Mouse (Mus musculus): Measurements from ENCODE around the gene Mtx1. TPM values are rescaled to one million over a fixed set of nuclear protein-coding genes. Genes with fewer than 3 reads are reported as not detected.

Gene Mtx1
- polyA plus RNA-seq (2015; fragmentation: Nextera tagmentation; extraction: Ambion mirVana) = 180 and 183 TPM in 2 replicates

DNA sequence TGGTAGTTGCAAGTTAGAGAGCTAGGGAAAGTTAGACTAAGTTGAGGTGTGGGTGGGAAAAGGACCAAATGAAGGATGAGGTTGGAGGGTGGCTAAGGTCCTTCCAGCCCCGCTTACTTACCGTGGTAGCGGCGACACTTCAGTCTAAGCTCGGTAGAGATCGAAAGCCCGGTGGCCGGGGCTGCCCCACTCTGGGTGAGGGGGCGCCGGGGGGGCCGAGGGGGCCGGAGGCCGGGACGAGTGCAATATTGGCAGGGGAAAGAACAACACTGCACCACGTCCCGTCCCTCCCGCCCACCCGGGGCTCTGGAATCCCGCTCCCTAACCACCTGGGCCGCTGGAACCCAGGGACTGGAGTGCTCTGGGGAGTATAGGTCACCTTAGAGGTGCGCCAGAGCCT is at the start of gene Mtx1:
Gene Mtx1, minus strand, starts transcription at position 189 of the 400 bp plus-strand sequence.
- peak within 1 kb of the TSS; percentile 89 for H3K27ac ChIP-seq (ENCODE audit: low read length)
- H3K4me2 ChIP-seq (ENCODE audit: low read length) = peak within 1 kb of the TSS; percentile 71
- H3K4me1 ChIP-seq (replicated peaks; ENCODE audit: control insufficient read depth, insufficient read depth, low read length) = peaks cover 55% of the 10 kb centered on the region
- no peak; the same call in 1 of the 2 replicates for ATAC-seq
- no peaks in the 10 kb centered on the region for H3K9me3 ChIP-seq (ENCODE audit: control insufficient read depth, low read length)
- WGBS = under 1% methylated on average over 21 of the region's 21 CpGs
- no peaks in the 10 kb centered on the region for H3K27me3 ChIP-seq (replicated peaks; ENCODE audit: control insufficient read depth, insufficient read depth, low read length)
- peak within 1 kb of the TSS; percentile 58 for H3K9ac ChIP-seq (replicated peaks; ENCODE audit: low read depth, low read length)
- peak within 1 kb of the TSS; percentile 48 for H3K4me3 ChIP-seq (replicated peaks; ENCODE audit: low read length)
- no peaks in the 10 kb centered on the region for H3K36me3 ChIP-seq (ENCODE audit: control insufficient read depth, insufficient read depth)

DNA sequence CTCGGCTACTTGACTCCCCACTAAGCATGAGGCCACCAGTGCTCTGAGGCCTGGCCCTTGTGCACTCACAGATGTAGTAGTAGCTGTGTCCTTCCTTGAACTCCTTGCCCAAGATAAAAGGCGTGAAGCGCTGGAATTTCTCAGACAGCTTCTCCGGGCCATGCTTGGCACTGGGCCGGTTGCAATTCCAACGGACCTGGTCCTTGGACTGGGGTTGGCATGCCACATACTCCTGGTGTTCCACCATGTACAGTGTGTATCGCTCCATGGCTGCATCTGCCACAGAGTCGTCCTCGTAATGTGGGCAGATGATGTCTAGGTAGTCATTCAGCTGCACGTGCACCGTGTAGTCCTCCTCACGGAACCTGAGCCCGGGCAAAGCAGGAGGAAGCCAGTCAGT is 49.2 kb upstream of the Mtx1 start:
- no peak overlapping the region for H3K4me2 ChIP-seq (ENCODE audit: low read length)
- WGBS = 94% methylated on average over 13 of the region's 13 CpGs
- ATAC-seq = no peak
- no peak overlapping the region for H3K27ac ChIP-seq (ENCODE audit: low read length)
- no peaks in the 10 kb centered on the region for H3K9me3 ChIP-seq (ENCODE audit: control insufficient read depth, low read length)
- H3K9ac ChIP-seq (replicated peaks; ENCODE audit: low read depth, low read length) = no peak overlapping the region
- no peak overlapping the region for H3K4me3 ChIP-seq (replicated peaks; ENCODE audit: low read length)
- no peaks in the 10 kb centered on the region for H3K36me3 ChIP-seq (ENCODE audit: control insufficient read depth, insufficient read depth)
- H3K27me3 ChIP-seq (replicated peaks; ENCODE audit: control insufficient read depth, insufficient read depth, low read length) = no peaks in the 10 kb centered on the region; the same call in 1 of the 2 replicates
- H3K4me1 ChIP-seq (replicated peaks; ENCODE audit: control insufficient read depth, insufficient read depth, low read length) = peaks cover 26% of the 10 kb centered on the region

DNA sequence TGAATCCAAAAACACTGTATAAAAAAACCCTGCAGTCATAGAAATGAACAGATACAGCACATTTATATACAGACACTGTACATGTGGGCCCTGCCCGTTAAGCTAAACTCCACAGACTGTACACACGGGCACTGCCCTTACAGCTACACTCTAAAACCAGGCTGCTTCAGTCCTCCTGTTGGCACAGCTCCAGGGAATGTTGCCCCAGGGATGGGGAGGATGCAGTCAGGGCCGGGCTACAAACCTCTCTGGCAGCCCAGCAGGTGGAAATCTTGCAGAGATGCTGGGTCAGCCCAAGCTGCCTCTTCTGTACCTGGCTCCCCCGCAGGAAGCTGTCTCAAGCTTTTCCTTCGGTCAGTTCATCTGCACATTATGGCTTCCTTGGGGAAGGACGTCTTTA is 44.9 kb upstream of the Mtx1 start:
- H3K4me3 ChIP-seq (replicated peaks; ENCODE audit: low read length) = no peak overlapping the region
- no peaks in the 10 kb centered on the region for H3K27me3 ChIP-seq (replicated peaks; ENCODE audit: control insufficient read depth, insufficient read depth, low read length)
- no peak overlapping the region for H3K9ac ChIP-seq (replicated peaks; ENCODE audit: low read depth, low read length)
- ATAC-seq = no peak
- WGBS = 45% methylated on average over 6 of the region's 6 CpGs
- no peaks in the 10 kb centered on the region for H3K36me3 ChIP-seq (ENCODE audit: control insufficient read depth, insufficient read depth)
- H3K4me2 ChIP-seq (ENCODE audit: low read length) = no peak overlapping the region
- H3K27ac ChIP-seq (ENCODE audit: low read length) = no peak overlapping the region
- peaks cover 23% of the 10 kb centered on the region for H3K4me1 ChIP-seq (replicated peaks; ENCODE audit: control insufficient read depth, insufficient read depth, low read length)
- no peaks in the 10 kb centered on the region for H3K9me3 ChIP-seq (ENCODE audit: control insufficient read depth, low read length)

DNA sequence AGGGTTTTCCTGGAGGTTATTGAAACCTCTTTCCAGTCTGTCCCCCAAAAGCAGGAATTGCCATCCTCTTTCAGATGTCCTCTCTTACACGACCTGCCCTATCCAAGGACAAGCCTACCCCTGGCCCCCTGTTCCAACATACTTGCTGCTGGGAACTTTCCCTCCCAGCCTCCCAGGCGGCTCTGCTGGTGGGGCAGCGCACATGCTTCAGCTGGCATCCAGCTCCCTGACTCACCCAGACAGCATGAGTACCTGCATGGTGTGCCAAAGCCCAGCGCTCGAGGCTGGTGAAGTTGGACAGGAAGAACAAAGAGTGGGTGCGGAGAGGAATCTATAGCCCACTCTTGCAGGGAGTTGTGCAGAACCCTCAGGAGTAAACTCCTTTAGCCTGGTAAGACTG is 44.0 kb upstream of the Mtx1 start:
- Histone ChIP-seq H3K36me3 (ENCODE audit: control insufficient read depth, insufficient read depth) (no peaks in the 10 kb centered on the region), H3K4me2 (ENCODE audit: low read length) (peak overlapping the region; percentile 86), H3K9ac (replicated peaks; ENCODE audit: low read depth, low read length) (peak overlapping the region; percentile 80), H3K27me3 (replicated peaks; ENCODE audit: control insufficient read depth, insufficient read depth, low read length) (no peaks in the 10 kb centered on the region), H3K9me3 (ENCODE audit: control insufficient read depth, low read length) (no peaks in the 10 kb centered on the region), H3K4me3 (replicated peaks; ENCODE audit: low read length) (peak overlapping the region; percentile 61), H3K27ac (ENCODE audit: low read length) (no peak overlapping the region; the same call in 1 of the 2 replicates), H3K4me1 (replicated peaks; ENCODE audit: control insufficient read depth, insufficient read depth, low read length) (peaks cover 26% of the 10 kb centered on the region)
- ATAC-seq = no peak
- 43% methylated on average over 6 of the region's 6 CpGs for WGBS

DNA sequence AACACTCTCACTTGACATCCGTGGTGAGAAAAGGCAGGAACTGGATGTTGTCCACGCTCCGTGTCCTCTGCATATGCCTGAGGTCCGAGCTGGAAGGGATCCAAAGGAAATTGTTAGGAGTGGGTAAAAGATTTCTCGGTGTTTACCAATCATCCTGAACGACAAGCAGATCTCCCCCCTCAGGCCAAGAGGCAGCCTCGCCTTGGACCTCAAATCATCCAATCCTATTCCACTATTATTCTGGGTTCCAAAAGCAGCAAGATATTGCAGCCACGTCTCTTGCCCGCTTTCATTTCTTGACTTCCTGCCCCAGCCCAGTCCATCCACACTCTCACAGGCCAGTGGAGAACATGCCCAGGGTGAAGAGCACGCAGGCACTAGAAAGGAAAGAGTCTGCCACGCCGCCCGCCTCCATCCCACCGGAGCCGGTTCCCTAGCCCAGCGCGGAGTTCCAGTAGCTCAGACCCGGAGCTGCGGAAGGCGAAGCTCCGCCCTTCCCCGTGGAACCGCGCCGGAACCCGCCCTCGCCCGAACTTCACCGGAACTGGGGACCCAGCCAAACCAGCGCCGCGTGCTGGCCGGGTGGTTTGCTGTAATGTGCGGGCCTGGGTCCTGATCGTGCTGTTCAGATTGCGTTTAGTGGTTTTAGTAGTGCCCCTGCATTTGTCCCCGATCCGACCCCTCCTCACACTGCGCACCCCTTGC is 43.3 kb upstream of the Mtx1 start, which contains the start of gene Slc50a1:
Gene Slc50a1, minus strand, starts transcription at position 520 of the 705 bp plus-strand sequence.
- H3K9me3 ChIP-seq (ENCODE audit: control insufficient read depth, low read length) = no peaks in the 10 kb centered on the region
- peak within 1 kb of the TSS; percentile 61 for H3K4me3 ChIP-seq (replicated peaks; ENCODE audit: low read length)
- H3K36me3 ChIP-seq (ENCODE audit: control insufficient read depth, insufficient read depth) = no peaks in the 10 kb centered on the region
- H3K4me2 ChIP-seq (ENCODE audit: low read length) = peak within 1 kb of the TSS; percentile 86
- peaks cover 27% of the 10 kb centered on the region for H3K4me1 ChIP-seq (replicated peaks; ENCODE audit: control insufficient read depth, insufficient read depth, low read length)
- H3K27ac ChIP-seq (ENCODE audit: low read length) = peak within 1 kb of the TSS; percentile 61
- 2% methylated on average over 39 of the region's 39 CpGs for WGBS
- peak; percentile 47 for ATAC-seq
- H3K9ac ChIP-seq (replicated peaks; ENCODE audit: low read depth, low read length) = peak within 1 kb of the TSS; percentile 80
- H3K27me3 ChIP-seq (replicated peaks; ENCODE audit: control insufficient read depth, insufficient read depth, low read length) = no peaks in the 10 kb centered on the region

DNA sequence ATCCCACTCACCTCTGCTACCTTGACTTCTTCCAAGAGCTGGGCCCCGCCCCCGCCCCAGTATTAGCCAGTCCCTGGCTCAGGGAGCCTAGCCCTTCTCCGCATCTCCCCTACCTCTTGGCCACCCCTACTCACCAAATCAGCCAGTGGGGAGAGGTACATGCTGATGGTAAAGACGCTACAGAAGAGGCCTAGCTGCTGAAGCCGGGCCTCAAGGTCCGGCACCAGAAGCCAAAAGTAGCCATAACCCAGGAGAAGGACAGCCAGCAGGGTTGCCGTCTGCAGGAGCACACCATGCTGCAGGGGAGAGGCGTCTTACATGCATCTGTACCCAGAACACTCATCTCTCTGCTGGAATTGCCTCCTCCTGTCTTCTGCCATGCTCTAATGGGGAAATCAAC is 42.0 kb upstream of the Mtx1 start:
- WGBS = 48% methylated on average over 8 of the region's 8 CpGs
- Histone ChIP-seq H3K4me2 (ENCODE audit: low read length) (no peak overlapping the region), H3K36me3 (ENCODE audit: control insufficient read depth, insufficient read depth) (no peaks in the 10 kb centered on the region), H3K27ac (ENCODE audit: low read length) (no peak overlapping the region), H3K9me3 (ENCODE audit: control insufficient read depth, low read length) (no peaks in the 10 kb centered on the region), H3K27me3 (replicated peaks; ENCODE audit: control insufficient read depth, insufficient read depth, low read length) (no peaks in the 10 kb centered on the region), H3K9ac (replicated peaks; ENCODE audit: low read depth, low read length) (no peak overlapping the region), H3K4me3 (replicated peaks; ENCODE audit: low read length) (no peak overlapping the region), H3K4me1 (replicated peaks; ENCODE audit: control insufficient read depth, insufficient read depth, low read length) (peaks cover 27% of the 10 kb centered on the region)
- ATAC-seq = no peak

DNA sequence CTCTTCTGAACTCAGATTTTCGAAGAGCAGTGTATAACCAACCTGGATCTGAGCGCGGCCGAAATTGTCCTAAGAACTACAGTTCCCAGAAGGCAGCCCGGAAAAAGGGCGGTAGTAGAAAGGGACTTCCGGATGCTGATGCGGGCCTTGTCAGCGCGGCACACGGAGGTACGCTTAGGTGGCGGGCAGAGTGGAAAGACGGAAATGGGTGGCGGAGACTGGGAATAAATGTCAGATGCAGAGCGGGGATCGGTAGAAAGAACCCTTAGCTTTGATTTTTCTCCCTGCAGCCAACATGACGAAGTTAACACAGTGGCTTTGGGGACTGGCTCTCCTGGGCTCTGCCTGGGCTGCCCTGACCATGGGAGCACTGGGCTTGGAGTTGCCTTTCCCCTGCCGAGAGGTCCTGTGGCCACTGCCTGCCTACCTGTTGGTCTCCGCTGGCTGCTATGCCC is 39.6 kb upstream of the Mtx1 start:
- H3K27me3 ChIP-seq (replicated peaks; ENCODE audit: control insufficient read depth, insufficient read depth, low read length) = no peaks in the 10 kb centered on the region
- WGBS = under 1% methylated on average over 20 of the region's 20 CpGs
- H3K4me3 ChIP-seq (replicated peaks; ENCODE audit: low read length) = peak overlapping the region; percentile 65
- peak; percentile 93 for ATAC-seq
- H3K27ac ChIP-seq (ENCODE audit: low read length) = peak overlapping the region; percentile 62
- H3K9me3 ChIP-seq (ENCODE audit: control insufficient read depth, low read length) = no peaks in the 10 kb centered on the region
- H3K9ac ChIP-seq (replicated peaks; ENCODE audit: low read depth, low read length) = peak overlapping the region; percentile 92
- peak overlapping the region; percentile 75 for H3K4me2 ChIP-seq (ENCODE audit: low read length)
- H3K36me3 ChIP-seq (ENCODE audit: control insufficient read depth, insufficient read depth) = no peaks in the 10 kb centered on the region
- H3K4me1 ChIP-seq (replicated peaks; ENCODE audit: control insufficient read depth, insufficient read depth, low read length) = peaks cover 27% of the 10 kb centered on the region

DNA sequence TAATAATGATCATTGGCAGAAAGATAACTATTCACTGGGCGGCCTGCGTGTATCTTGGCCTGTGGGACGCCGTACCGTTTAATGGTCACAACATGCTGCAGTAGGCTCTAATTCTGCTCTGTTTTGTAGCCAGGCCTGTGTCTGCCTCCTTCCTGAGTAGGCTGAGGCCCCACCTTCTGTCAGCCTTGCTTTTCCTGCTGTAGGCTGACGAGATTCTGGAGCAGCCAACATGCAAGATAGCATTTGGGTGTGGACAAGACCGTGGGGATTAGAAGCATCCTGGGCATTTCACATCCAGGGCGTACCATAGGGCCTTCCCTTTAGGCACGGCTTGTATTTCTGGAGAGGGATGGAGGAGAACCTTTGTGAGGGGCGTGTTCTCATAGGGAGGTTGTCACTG is 35.5 kb upstream of the Mtx1 start:
- Histone ChIP-seq H3K4me2 (ENCODE audit: low read length) (no peak overlapping the region), H3K4me1 (replicated peaks; ENCODE audit: control insufficient read depth, insufficient read depth, low read length) (peaks cover 10% of the 10 kb centered on the region), H3K4me3 (replicated peaks; ENCODE audit: low read length) (no peak overlapping the region), H3K9ac (replicated peaks; ENCODE audit: low read depth, low read length) (no peak overlapping the region), H3K9me3 (ENCODE audit: control insufficient read depth, low read length) (no peaks in the 10 kb centered on the region), H3K36me3 (ENCODE audit: control insufficient read depth, insufficient read depth) (no peaks in the 10 kb centered on the region), H3K27ac (ENCODE audit: low read length) (no peak overlapping the region), H3K27me3 (replicated peaks; ENCODE audit: control insufficient read depth, insufficient read depth, low read length) (no peaks in the 10 kb centered on the region)
- no peak for ATAC-seq
- WGBS = 77% methylated on average over 10 of the region's 10 CpGs

DNA sequence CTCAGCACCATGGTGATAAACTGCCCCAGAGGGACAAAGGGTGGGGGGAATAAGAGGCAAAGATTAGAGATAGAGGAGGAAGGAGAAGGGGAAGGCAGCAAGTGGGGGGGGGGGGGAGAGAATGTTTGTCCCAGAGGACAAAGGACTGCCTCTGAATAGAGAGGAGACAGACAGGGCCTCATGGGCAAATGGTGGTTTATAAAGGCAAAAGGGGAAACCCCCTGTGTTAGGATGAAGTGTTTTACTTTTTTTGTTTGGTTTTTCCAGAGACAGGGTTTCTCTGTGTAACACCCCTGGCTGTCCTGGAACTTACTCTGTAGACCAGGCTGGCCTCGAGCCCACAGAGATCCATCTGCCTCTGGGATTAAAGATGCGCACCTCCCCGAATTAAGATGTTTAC is 33.3 kb upstream of the Mtx1 start:
- H3K27me3 ChIP-seq (replicated peaks; ENCODE audit: control insufficient read depth, insufficient read depth, low read length) = no peaks in the 10 kb centered on the region
- no peaks in the 10 kb centered on the region for H3K9me3 ChIP-seq (ENCODE audit: control insufficient read depth, low read length)
- H3K4me2 ChIP-seq (ENCODE audit: low read length) = no peak overlapping the region
- H3K36me3 ChIP-seq (ENCODE audit: control insufficient read depth, insufficient read depth) = no peaks in the 10 kb centered on the region
- 71% methylated on average over 3 of the region's 3 CpGs for WGBS
- no peak overlapping the region for H3K4me3 ChIP-seq (replicated peaks; ENCODE audit: low read length)
- H3K9ac ChIP-seq (replicated peaks; ENCODE audit: low read depth, low read length) = no peak overlapping the region
- no peaks in the 10 kb centered on the region for H3K4me1 ChIP-seq (replicated peaks; ENCODE audit: control insufficient read depth, insufficient read depth, low read length)
- no peak for ATAC-seq
- H3K27ac ChIP-seq (ENCODE audit: low read length) = no peak overlapping the region

All from forebrain, embryonic 16.5 days (tissue).